Mouse (Mus musculus): ENCODE measurements around the gene Ildr1.

The Ildr1 gene

GRCm38 (mm10) chr16:36693818-36694413 lies at the start of gene Ildr1:
Ildr1 (plus strand) TSS chr16:36693978.
- Histone ChIP-seq H3K9me3 (ENCODE audit: low read length) (no peaks in the 10 kb centered on the region), H3K4me3 (replicated peaks; ENCODE audit: low read length) (peak within 1 kb of the TSS; percentile 81), H3K4me1 (replicated peaks; ENCODE audit: low read depth, low read length) (peaks cover 24% of the 10 kb centered on the region), H3K36me3 (ENCODE audit: insufficient read depth, low read length) (no peaks in the 10 kb centered on the region), H3K27me3 (ENCODE audit: insufficient read depth, low read length) (peaks cover 21% of the 10 kb centered on the region)
- no peak for TF ChIP-seq NANOG (IDR thresholded peaks at IDR 0.05; ENCODE audit: borderline replicate concordance, low read length)
- TF ChIP-seq POU5F1 (IDR thresholded peaks at IDR 0.05; ENCODE audit: borderline replicate concordance, low read length), result no peak
- TF ChIP-seq CTCF (conservative IDR thresholded peaks at IDR 0.05; ENCODE audit: low read length), result no peak

- no peaks in the 10 kb centered on the region for H3K36me3 ChIP-seq (ENCODE audit: insufficient read depth, low read length)
- no peak overlapping the region for H3K4me3 ChIP-seq (replicated peaks; ENCODE audit: low read length)
- H3K9me3 ChIP-seq (ENCODE audit: low read length), result no peaks in the 10 kb centered on the region
- no peaks in the 10 kb centered on the region for H3K27me3 ChIP-seq (ENCODE audit: insufficient read depth, low read length)
- TF ChIP-seq POU5F1 (IDR thresholded peaks at IDR 0.05; ENCODE audit: borderline replicate concordance, low read length) (no peak), CTCF (conservative IDR thresholded peaks at IDR 0.05; ENCODE audit: low read length) (no peak), NANOG (IDR thresholded peaks at IDR 0.05; ENCODE audit: borderline replicate concordance, low read length) (no peak)
- H3K4me1 ChIP-seq (replicated peaks; ENCODE audit: low read depth, low read length), result peaks cover 43% of the 10 kb centered on the region
These were observed 48.7 kb upstream of the Ildr1 start for GRCm38 (mm10) chr16:36645124-36645523.

GRCm38 (mm10) chr16:36649304-36649703 lies 44.5 kb upstream of the Ildr1 start:
- Histone ChIP-seq H3K4me1 (replicated peaks; ENCODE audit: low read depth, low read length) (peaks cover 47% of the 10 kb centered on the region), H3K9me3 (ENCODE audit: low read length) (peaks cover 12% of the 10 kb centered on the region), H3K36me3 (ENCODE audit: insufficient read depth, low read length) (no peaks in the 10 kb centered on the region), H3K4me3 (replicated peaks; ENCODE audit: low read length) (peak overlapping the region; percentile 17; the same call in 1 of the 2 replicates), H3K27me3 (ENCODE audit: insufficient read depth, low read length) (no peaks in the 10 kb centered on the region)
- TF ChIP-seq NANOG (IDR thresholded peaks at IDR 0.05; ENCODE audit: borderline replicate concordance, low read length) (peak; percentile 91; the same call in 1 of the 2 replicates), POU5F1 (IDR thresholded peaks at IDR 0.05; ENCODE audit: borderline replicate concordance, low read length) (no peak)

GRCm38 (mm10) chr16:36650511-36650910 lies 43.3 kb upstream of the Ildr1 start:
- no peak for TF ChIP-seq CTCF (conservative IDR thresholded peaks at IDR 0.05; ENCODE audit: low read length)
- Histone ChIP-seq H3K4me1 (replicated peaks; ENCODE audit: low read depth, low read length) (peaks cover 47% of the 10 kb centered on the region), H3K4me3 (replicated peaks; ENCODE audit: low read length) (no peak overlapping the region), H3K36me3 (ENCODE audit: insufficient read depth, low read length) (no peaks in the 10 kb centered on the region), H3K27me3 (ENCODE audit: insufficient read depth, low read length) (no peaks in the 10 kb centered on the region), H3K9me3 (ENCODE audit: low read length) (peaks cover 12% of the 10 kb centered on the region)

GRCm38 (mm10) chr16:36651174-36651766 lies 42.5 kb upstream of the Ildr1 start:
- H3K4me3 ChIP-seq (replicated peaks; ENCODE audit: low read length), result no peak overlapping the region
- H3K4me1 ChIP-seq (replicated peaks; ENCODE audit: low read depth, low read length), result peaks cover 47% of the 10 kb centered on the region
- H3K27me3 ChIP-seq (ENCODE audit: insufficient read depth, low read length), result no peaks in the 10 kb centered on the region
- H3K36me3 ChIP-seq (ENCODE audit: insufficient read depth, low read length), result no peaks in the 10 kb centered on the region
- peaks cover 12% of the 10 kb centered on the region for H3K9me3 ChIP-seq (ENCODE audit: low read length)
- TF ChIP-seq POU5F1 (IDR thresholded peaks at IDR 0.05; ENCODE audit: borderline replicate concordance, low read length) (no peak), NANOG (IDR thresholded peaks at IDR 0.05; ENCODE audit: borderline replicate concordance, low read length) (no peak), CTCF (conservative IDR thresholded peaks at IDR 0.05; ENCODE audit: low read length) (no peak)

- H3K4me1 ChIP-seq (replicated peaks; ENCODE audit: low read depth, low read length), result peaks cover 26% of the 10 kb centered on the region
- peaks cover 12% of the 10 kb centered on the region for H3K9me3 ChIP-seq (ENCODE audit: low read length)
- H3K36me3 ChIP-seq (ENCODE audit: insufficient read depth, low read length), result no peaks in the 10 kb centered on the region
- no peak for TF ChIP-seq NANOG (IDR thresholded peaks at IDR 0.05; ENCODE audit: borderline replicate concordance, low read length)
- TF ChIP-seq POU5F1 (IDR thresholded peaks at IDR 0.05; ENCODE audit: borderline replicate concordance, low read length), result no peak
- H3K27me3 ChIP-seq (ENCODE audit: insufficient read depth, low read length), result no peaks in the 10 kb centered on the region
- no peak overlapping the region for H3K4me3 ChIP-seq (replicated peaks; ENCODE audit: low read length)
These were observed 38.6 kb upstream of the Ildr1 start for GRCm38 (mm10) chr16:36655199-36655598.

- H3K4me3 ChIP-seq (replicated peaks; ENCODE audit: low read length), result no peak overlapping the region
- no peaks in the 10 kb centered on the region for H3K27me3 ChIP-seq (ENCODE audit: insufficient read depth, low read length)
- peaks cover 19% of the 10 kb centered on the region for H3K4me1 ChIP-seq (replicated peaks; ENCODE audit: low read depth, low read length)
- no peak for TF ChIP-seq NANOG (IDR thresholded peaks at IDR 0.05; ENCODE audit: borderline replicate concordance, low read length)
- TF ChIP-seq POU5F1 (IDR thresholded peaks at IDR 0.05; ENCODE audit: borderline replicate concordance, low read length), result no peak
- no peak for TF ChIP-seq CTCF (conservative IDR thresholded peaks at IDR 0.05; ENCODE audit: low read length)
- H3K36me3 ChIP-seq (ENCODE audit: insufficient read depth, low read length), result no peaks in the 10 kb centered on the region
- peaks cover 12% of the 10 kb centered on the region for H3K9me3 ChIP-seq (ENCODE audit: low read length)
These were observed 37.9 kb upstream of the Ildr1 start for GRCm38 (mm10) chr16:36655910-36656309.

GRCm38 (mm10) chr16:36661330-36661729 lies 32.4 kb upstream of the Ildr1 start:
- no peaks in the 10 kb centered on the region for H3K27me3 ChIP-seq (ENCODE audit: insufficient read depth, low read length)
- H3K4me3 ChIP-seq (replicated peaks; ENCODE audit: low read length), result no peak overlapping the region
- no peaks in the 10 kb centered on the region for H3K9me3 ChIP-seq (ENCODE audit: low read length)
- H3K36me3 ChIP-seq (ENCODE audit: insufficient read depth, low read length), result no peaks in the 10 kb centered on the region
- H3K4me1 ChIP-seq (replicated peaks; ENCODE audit: low read depth, low read length), result peaks cover under 1% of the 10 kb centered on the region; the same call in 1 of the 2 replicates
- no peak for TF ChIP-seq CTCF (conservative IDR thresholded peaks at IDR 0.05; ENCODE audit: low read length)
- TF ChIP-seq POU5F1 (IDR thresholded peaks at IDR 0.05; ENCODE audit: borderline replicate concordance, low read length), result no peak
- no peak for TF ChIP-seq NANOG (IDR thresholded peaks at IDR 0.05; ENCODE audit: borderline replicate concordance, low read length)

GRCm38 (mm10) chr16:36663484-36663883 lies 30.3 kb upstream of the Ildr1 start:
- Histone ChIP-seq H3K27me3 (ENCODE audit: insufficient read depth, low read length) (no peaks in the 10 kb centered on the region), H3K9me3 (ENCODE audit: low read length) (no peaks in the 10 kb centered on the region), H3K36me3 (ENCODE audit: insufficient read depth, low read length) (no peaks in the 10 kb centered on the region), H3K4me1 (replicated peaks; ENCODE audit: low read depth, low read length) (peaks cover 4% of the 10 kb centered on the region; the same call in 1 of the 2 replicates), H3K4me3 (replicated peaks; ENCODE audit: low read length) (no peak overlapping the region)
- TF ChIP-seq CTCF (conservative IDR thresholded peaks at IDR 0.05; ENCODE audit: low read length) (no peak), POU5F1 (IDR thresholded peaks at IDR 0.05; ENCODE audit: borderline replicate concordance, low read length) (no peak)

Data from E14TG2a.4 (cell line).